In genomic region chr4:82466717-82467116, GRCm38 (mm10) we compare ENCODE assay signal across 9 mouse cellular contexts.
A peak's percentile ranks its signal among the peaks of the same experiment; 100 is the strongest.
DNase-seq lines count a peak whose midpoint lies in the region; ATAC-seq and TF ChIP-seq lines count a peak whose summit lies in the region.
"Had no signal": no experiment of that assay in that cellular context is flagged by ENCODE, and none has a peak within 500 bp of the region (broad histone marks: within the 10 kb centered on the region; RNA-seq: fewer than 3 reads in every experiment).

No protein-coding gene starts in this region.

- peak; percentile 70 for DNase-seq in kidney, adult 18-20 months
- DNase-seq in lung, postnatal 4 days = peak; percentile 60 to 78
- no peak for DNase-seq in adipocyte (ENCODE audit: low spot score)
- DNase-seq in yolk sac, embryonic 10.5 days (ENCODE audit: low spot score) = no peak

- H3K36me3 ChIP-seq in intestine, embryonic 16.5 days (ENCODE audit: control insufficient read depth, insufficient read depth, low read length) = no peaks in the 10 kb centered on the region
- H3K36me3 ChIP-seq in intestine, postnatal 0 days (ENCODE audit: control insufficient read depth, insufficient read depth) = no peaks in the 10 kb centered on the region
- no peaks in the 10 kb centered on the region for H3K36me3 ChIP-seq in embryonic facial prominence, embryonic 13.5 days
- H3K36me3 ChIP-seq: neural tube, embryonic 12.5 days had no signal

- H3K4me3 ChIP-seq in intestine, embryonic 16.5 days (ENCODE audit: low read length) = no peak overlapping the region
- no peak overlapping the region for H3K4me3 ChIP-seq in intestine, postnatal 0 days (ENCODE audit: low read depth, low read length)
- no peak overlapping the region for H3K4me3 ChIP-seq in embryonic facial prominence, embryonic 13.5 days
- H3K4me3 ChIP-seq: neural tube, embryonic 12.5 days had no signal

- no peaks in the 10 kb centered on the region for H3K27me3 ChIP-seq in intestine, embryonic 16.5 days (replicated peaks; ENCODE audit: control insufficient read depth, insufficient read depth, low read length)
- no peaks in the 10 kb centered on the region for H3K27me3 ChIP-seq in intestine, postnatal 0 days (replicated peaks; ENCODE audit: control insufficient read depth, insufficient read depth, low read length)
- H3K27me3 ChIP-seq in embryonic facial prominence, embryonic 13.5 days = no peaks in the 10 kb centered on the region
- H3K27me3 ChIP-seq: neural tube, embryonic 12.5 days had no signal

- no peak for ATAC-seq in intestine, embryonic 16.5 days
- ATAC-seq in intestine, postnatal 0 days = no peak
- ATAC-seq in embryonic facial prominence, embryonic 13.5 days (ENCODE audit: insufficient number of reproducible peaks, insufficient read depth, low FRiP score, low TSS enrichment, low read depth) = no peak
- ATAC-seq in megakaryocyte progenitor cell, adult 5-6 weeks (replicated peaks; ENCODE audit: poor library complexity) = no peak

- peak overlapping the region; percentile 54 for H3K27ac ChIP-seq in intestine, embryonic 16.5 days (ENCODE audit: low read length)
- no peak overlapping the region for H3K27ac ChIP-seq in intestine, postnatal 0 days (ENCODE audit: low read depth, low read length)
- peak overlapping the region; percentile 66 for H3K27ac ChIP-seq in embryonic facial prominence, embryonic 13.5 days
- H3K27ac ChIP-seq: neural tube, embryonic 12.5 days had no signal

- 57% methylated on average over 8 of the region's 8 CpGs for WGBS in intestine, embryonic 16.5 days
- WGBS in intestine, postnatal 0 days = 61% methylated on average over 8 of the region's 8 CpGs
- WGBS in embryonic facial prominence, embryonic 13.5 days = 47% methylated on average over 8 of the region's 8 CpGs

- H3K4me1 ChIP-seq in intestine, embryonic 16.5 days (ENCODE audit: control insufficient read depth, insufficient read depth, low read length) = peaks cover 54% of the 10 kb centered on the region
- 0 out of 2 replicates have a peak, but pooled peaks cover 3% of the 10 kb centered on the region for H3K4me1 ChIP-seq in intestine, postnatal 0 days (replicated peaks; ENCODE audit: control insufficient read depth, insufficient read depth, low read length)
- peaks cover 70% of the 10 kb centered on the region for H3K4me1 ChIP-seq in embryonic facial prominence, embryonic 13.5 days

- H3K4me2 ChIP-seq in intestine, embryonic 16.5 days (ENCODE audit: low read depth, low read length) = no peak overlapping the region
- no peak overlapping the region for H3K4me2 ChIP-seq in intestine, postnatal 0 days (replicated peaks; ENCODE audit: low read depth)
- H3K4me2 ChIP-seq in embryonic facial prominence, embryonic 13.5 days = 0 out of 2 replicates have a peak overlapping the region, but pooled peaks have one; percentile 9
- H3K4me2 ChIP-seq: neural tube, embryonic 12.5 days had no signal

- H3K9me3 ChIP-seq in intestine, embryonic 16.5 days (ENCODE audit: control insufficient read depth, low read length) = no peaks in the 10 kb centered on the region
- H3K9me3 ChIP-seq in intestine, postnatal 0 days (ENCODE audit: control insufficient read depth) = no peaks in the 10 kb centered on the region
- no peaks in the 10 kb centered on the region for H3K9me3 ChIP-seq in embryonic facial prominence, embryonic 13.5 days
- H3K9me3 ChIP-seq: neural tube, embryonic 12.5 days had no signal

- no peak overlapping the region for H3K9ac ChIP-seq in intestine, embryonic 16.5 days (ENCODE audit: low read depth, low read length)
- H3K9ac ChIP-seq in intestine, postnatal 0 days (ENCODE audit: low read depth, low read length) = no peak overlapping the region
- no peak overlapping the region for H3K9ac ChIP-seq in embryonic facial prominence, embryonic 13.5 days
- H3K9ac ChIP-seq: neural tube, embryonic 12.5 days had no signal

- TF ChIP-seq CTCF in intestine, postnatal 0 days (IDR thresholded peaks at IDR 0.05; ENCODE audit: low read depth) = no peak

Comparison
In these comparisons a context has a peak if more than half of its experiments do, and no peak if none do; other contexts are left out.
1. DNase-seq: peak in kidney, adult 18-20 months (single experiment) and lung, postnatal 4 days (2 of 2); none in adipocyte (single experiment) and yolk sac, embryonic 10.5 days (single experiment).